Mouse (Mus musculus) stomach, postnatal 0 days (tissue): ENCODE data around the gene Ms4a5.

ENCODE experiments used
- CTCF ChIP-seq: IDR thresholded peaks from 2 replicates; pipeline ENCODE4 v1.5.1; 2016; ENCODE audit warnings: antibody characterized with exemption, low read depth, mild to moderate bottlenecking, moderate library complexity
- EP300 ChIP-seq: optimal IDR thresholded peaks from 2 replicates; pipeline ENCODE3; 2016; ENCODE audit warnings: antibody characterized with exemption

- no peak for TF ChIP-seq CTCF
- no peak for TF ChIP-seq EP300
These were observed 20.1 kb downstream of the Ms4a5 start for GRCm38 (mm10) chr19:11263549-11263948.
